Mouse (Mus musculus): Measurements from ENCODE around the gene Mc1r.
"Not testable (repeated sequence)": the region's sequence is repeated elsewhere in the genome, so short reads cannot be mapped to it uniquely, and the experiment has no call there.

Gene Mc1r

GRCm38 (mm10) chr8:123411781-123412327, 4.9 kb downstream of the Mc1r start:
- no peak for DNase-seq (ENCODE audit: low read depth, low spot score)

GRCm38 (mm10) chr8:123412560-123413170, 5.8 kb downstream of the Mc1r start:
- no peak for DNase-seq (ENCODE audit: low read depth, low spot score)

GRCm38 (mm10) chr8:123414255-123414654, 7.3 kb downstream of the Mc1r start:
- no peak for DNase-seq (ENCODE audit: low read depth, low spot score)

- not testable (repeated sequence) for DNase-seq (ENCODE audit: low read depth, low spot score)
These were observed 8.2 kb downstream of the Mc1r start for GRCm38 (mm10) chr8:123414997-123415696.

GRCm38 (mm10) chr8:123415967-123416943, 9.3 kb downstream of the Mc1r start:
- no peak for DNase-seq (ENCODE audit: low read depth, low spot score)

GRCm38 (mm10) chr8:123416944-123417555, 10.1 kb downstream of the Mc1r start:
- DNase-seq (ENCODE audit: low read depth, low spot score) = no peak

- no peak for DNase-seq (ENCODE audit: low read depth, low spot score)
These were observed 12.8 kb downstream of the Mc1r start for GRCm38 (mm10) chr8:123419711-123420110.

GRCm38 (mm10) chr8:123420525-123421281, 13.8 kb downstream of the Mc1r start:
- DNase-seq (ENCODE audit: low read depth, low spot score) = no peak

- no peak for DNase-seq (ENCODE audit: low read depth, low spot score)
These were observed 14.4 kb downstream of the Mc1r start for GRCm38 (mm10) chr8:123421325-123421724.

- DNase-seq (ENCODE audit: low read depth, low spot score) = peak; percentile 73
These were observed 15.3 kb downstream of the Mc1r start for GRCm38 (mm10) chr8:123422056-123422780.

- no peak for DNase-seq (ENCODE audit: low read depth, low spot score)
These were observed 15.9 kb downstream of the Mc1r start for GRCm38 (mm10) chr8:123422781-123423159.

- no peak for DNase-seq (ENCODE audit: low read depth, low spot score)
These were observed 16.5 kb downstream of the Mc1r start, which contains the start of gene Def8 for GRCm38 (mm10) chr8:123423441-123423840. TSS of gene Def8 (plus strand) at chr8:123423527.

- no peak for DNase-seq (ENCODE audit: low read depth, low spot score)
These were observed 19.9 kb downstream of the Mc1r start for GRCm38 (mm10) chr8:123426511-123427509.

- no peak for DNase-seq (ENCODE audit: low read depth, low spot score)
These were observed 20.9 kb downstream of the Mc1r start for GRCm38 (mm10) chr8:123427639-123428275.

- DNase-seq (ENCODE audit: low read depth, low spot score) = no peak
These were observed 21.5 kb downstream of the Mc1r start for GRCm38 (mm10) chr8:123428343-123428893.

GRCm38 (mm10) chr8:123428939-123429721, 22.2 kb downstream of the Mc1r start:
- no peak for DNase-seq (ENCODE audit: low read depth, low spot score)

GRCm38 (mm10) chr8:123429722-123430013, 22.8 kb downstream of the Mc1r start:
- not testable (repeated sequence) for DNase-seq (ENCODE audit: low read depth, low spot score)

Measured in retina, adult 2 months (tissue).